Mouse (Mus musculus): Measurements from ENCODE around the gene Cul1.

Cul1 gene

GRCm38 (mm10) chr6:47472444-47472843 is 19.2 kb downstream of the Cul1 start:
- DNase-seq (ENCODE audit: low spot score), result no peak

- DNase-seq (ENCODE audit: low spot score), result no peak
These were observed 28.8 kb downstream of the Cul1 start for GRCm38 (mm10) chr6:47482027-47482426.

- no peak for DNase-seq (ENCODE audit: low spot score)
These were observed 41.4 kb downstream of the Cul1 start for GRCm38 (mm10) chr6:47494562-47494961.

GRCm38 (mm10) chr6:47520030-47520429 is 66.8 kb downstream of the Cul1 start:
- DNase-seq (ENCODE audit: low spot score), result no peak

- DNase-seq (ENCODE audit: low spot score), result no peak
These were observed 69.2 kb downstream of the Cul1 start for GRCm38 (mm10) chr6:47522431-47522830.

- no peak for DNase-seq (ENCODE audit: low spot score)
These were observed 71.8 kb downstream of the Cul1 start for GRCm38 (mm10) chr6:47525041-47525440.

- DNase-seq (ENCODE audit: low spot score), result no peak
These were observed 73.2 kb downstream of the Cul1 start for GRCm38 (mm10) chr6:47526446-47526845.

GRCm38 (mm10) chr6:47527129-47527528 is 73.9 kb downstream of the Cul1 start:
- no peak for DNase-seq (ENCODE audit: low spot score)

GRCm38 (mm10) chr6:47527655-47528054 is 74.5 kb downstream of the Cul1 start:
- DNase-seq (ENCODE audit: low spot score), result no peak

- no peak for DNase-seq (ENCODE audit: low spot score)
These were observed 79.3 kb downstream of the Cul1 start for GRCm38 (mm10) chr6:47532547-47532946.

GRCm38 (mm10) chr6:47535333-47535732 is 82.1 kb downstream of the Cul1 start:
- no peak for DNase-seq (ENCODE audit: low spot score)

GRCm38 (mm10) chr6:47552280-47552679 is 99.1 kb downstream of the Cul1 start:
- DNase-seq (ENCODE audit: low spot score), result no peak

- no peak for DNase-seq (ENCODE audit: low spot score)
These were observed 106.1 kb downstream of the Cul1 start for GRCm38 (mm10) chr6:47559287-47559686.

GRCm38 (mm10) chr6:47560407-47560806 is 107.2 kb downstream of the Cul1 start:
- no peak for DNase-seq (ENCODE audit: low spot score)

- no peak for DNase-seq (ENCODE audit: low spot score)
These were observed 107.6 kb downstream of the Cul1 start for GRCm38 (mm10) chr6:47560846-47561245.

- DNase-seq (ENCODE audit: low spot score), result no peak
These were observed 108.2 kb downstream of the Cul1 start for GRCm38 (mm10) chr6:47561426-47561825.

GRCm38 (mm10) chr6:47565326-47566035 is 112.3 kb downstream of the Cul1 start:
- peak; percentile 50 for DNase-seq (ENCODE audit: low spot score)

- DNase-seq (ENCODE audit: low spot score), result no peak
These were observed 119.7 kb downstream of the Cul1 start for GRCm38 (mm10) chr6:47572887-47573286.
